Mouse (Mus musculus) spleen, postnatal 14 days (tissue): Measurements from ENCODE around the gene Acly.
A peak's percentile ranks its signal among the peaks of the same experiment; 100 is the strongest.
"Not testable (repeated sequence)": the region's sequence is repeated elsewhere in the genome, so short reads cannot be mapped to it uniquely, and the experiment has no call there.

Source experiments
- DNase-seq, 2 experiments: peaks; one replicate each; pipeline ENCODE4 v3.0.0; 2021 to 2022; ENCODE audit warnings: low spot score in 2 of 2

Acly gene

GRCm38 (mm10) chr11:100545746-100546085 is 17.9 kb upstream of the Acly start:
- DNase-seq = no peak

- DNase-seq = peak; percentile 50 to 68
These were observed 17.3 kb upstream of the Acly start, which contains the start of gene Ttc25 for GRCm38 (mm10) chr11:100544832-100545745. TSS of gene Ttc25 (plus strand) at chr11:100545607.

- DNase-seq = no peak
These were observed 13.8 kb upstream of the Acly start for GRCm38 (mm10) chr11:100541577-100541976.

GRCm38 (mm10) chr11:100540966-100541365 is 13.2 kb upstream of the Acly start:
- no peak for DNase-seq

- no peak for DNase-seq
These were observed 8.7 kb upstream of the Acly start for GRCm38 (mm10) chr11:100536466-100536865.

- DNase-seq = no peak
These were observed 8.2 kb upstream of the Acly start for GRCm38 (mm10) chr11:100535996-100536395.

- DNase-seq = not testable (repeated sequence)
These were observed 7.0 kb upstream of the Acly start for GRCm38 (mm10) chr11:100534821-100535220.

- DNase-seq = not testable (repeated sequence)
These were observed 6.6 kb upstream of the Acly start for GRCm38 (mm10) chr11:100534411-100534810.

GRCm38 (mm10) chr11:100533871-100534270 is 6.1 kb upstream of the Acly start:
- DNase-seq = no peak

- DNase-seq = no peak
These were observed 770 bp upstream of the Acly start for GRCm38 (mm10) chr11:100528375-100529165.

- peak in 1 of 2 experiments; percentile 47 for DNase-seq
These were observed 738 bp downstream of the Acly start for GRCm38 (mm10) chr11:100527066-100527457.

- no peak for DNase-seq
These were observed 1.6 kb downstream of the Acly start for GRCm38 (mm10) chr11:100526052-100526816.

- no peak for DNase-seq
These were observed 2.7 kb downstream of the Acly start for GRCm38 (mm10) chr11:100524987-100525630.

- DNase-seq = no peak
These were observed 3.4 kb downstream of the Acly start for GRCm38 (mm10) chr11:100524358-100524757.

GRCm38 (mm10) chr11:100520838-100521237 is 7.0 kb downstream of the Acly start:
- DNase-seq = no peak

- DNase-seq = no peak
These were observed 8.6 kb downstream of the Acly start for GRCm38 (mm10) chr11:100519188-100519587.

GRCm38 (mm10) chr11:100518188-100518591 is 9.6 kb downstream of the Acly start:
- DNase-seq = no peak

- DNase-seq = no peak
These were observed 11.5 kb downstream of the Acly start for GRCm38 (mm10) chr11:100516291-100516690.

- DNase-seq = no peak
These were observed 12.0 kb downstream of the Acly start for GRCm38 (mm10) chr11:100515789-100516188.

GRCm38 (mm10) chr11:100515061-100515460 is 12.7 kb downstream of the Acly start:
- no peak for DNase-seq

- no peak for DNase-seq
These were observed 14.1 kb downstream of the Acly start for GRCm38 (mm10) chr11:100513716-100514115.
